Mouse (Mus musculus) forebrain, embryonic 14.5 days (tissue): ENCODE data around the gene Obsl1. TPM values are rescaled to one million over a fixed set of nuclear protein-coding genes. Genes with fewer than 3 reads are reported as not detected.

Experiments used
- ATAC-seq: fragments of 200-750 bp; cut with Nextera tagmentation; 2 replicates; pipeline ENCODE4 v1.8.0; 2017; ENCODE audit warnings: mild to moderate bottlenecking, moderate library complexity
- DNase-seq: peaks from one replicate; pipeline ENCODE4 v3.0.0-alpha.2; 2015; ENCODE audit warnings: low spot score
- H3K27ac ChIP-seq: fragments of 300-500 bp; sonication (generic); 2 replicates; pipeline ENCODE4 v1.5.1; 2014; ENCODE audit warnings: low read depth, mild to moderate bottlenecking, control low read depth, low read length, moderate library complexity
- H3K27me3 ChIP-seq: fragments of 300-500 bp; sonication (generic); replicated peaks from 2 replicates; pipeline ENCODE4 v1.6.1; 2014; ENCODE audit warnings: low read length, control low read depth, mixed read lengths; ENCODE audit not compliant: control insufficient read depth, insufficient read depth
- H3K36me3 ChIP-seq: fragments of 300-500 bp; sonication (generic); 2 replicates; pipeline ENCODE4 v1.6.1; 2014; ENCODE audit warnings: low read length, control low read depth; ENCODE audit not compliant: control insufficient read depth, insufficient read depth
- H3K4me1 ChIP-seq: fragments of 300-500 bp; sonication (generic); 2 replicates; pipeline ENCODE4 v1.6.1; 2014; ENCODE audit warnings: antibody characterized with exemption, low read length, control low read depth; ENCODE audit not compliant: control insufficient read depth, insufficient read depth
- H3K4me2 ChIP-seq: fragments of 300-500 bp; sonication (generic); 2 replicates; pipeline ENCODE4 v1.6.1; 2014; ENCODE audit warnings: mild to moderate bottlenecking, control low read depth, low read length
- H3K4me3 ChIP-seq: fragments of 300-500 bp; sonication (generic); 2 replicates; pipeline ENCODE4 v1.5.1; 2014; ENCODE audit warnings: low read depth, low read length, control low read depth
- H3K9ac ChIP-seq: fragments of 300-500 bp; sonication (generic); 2 replicates; pipeline ENCODE4 v1.6.1; 2014; ENCODE audit warnings: mild to moderate bottlenecking, low read length, control low read depth, moderate library complexity
- H3K9me3 ChIP-seq: fragments of 300-500 bp; sonication (generic); replicated peaks from 2 replicates; pipeline ENCODE4 v1.6.1; 2016; ENCODE audit warnings: low read length, control low read depth, mixed read lengths; ENCODE audit not compliant: control insufficient read depth
- WGBS: fragments of 180-500 bp; shearing (Covaris S2); extraction: QIAGEN DNeasy Blood & Tissue Kit; methylation state at CpG from one replicate; pipeline ENCODE4 v1.1.7; 2014; 5-methylcytosine and 5-hydroxymethylcytosine counted together
- polyA plus RNA-seq: library from polyadenylated mRNA; unstranded; fragments of >200 nt; fragmentation: Nextera tagmentation; extraction: Ambion mirVana; gene quantifications from 2 replicates; pipeline ENCODE4 v1.2.1, GENCODE M21; 2014

Gene Obsl1
- polyA plus RNA-seq, 1 experiment from 2014 or later = 17.0 TPM

DNA sequence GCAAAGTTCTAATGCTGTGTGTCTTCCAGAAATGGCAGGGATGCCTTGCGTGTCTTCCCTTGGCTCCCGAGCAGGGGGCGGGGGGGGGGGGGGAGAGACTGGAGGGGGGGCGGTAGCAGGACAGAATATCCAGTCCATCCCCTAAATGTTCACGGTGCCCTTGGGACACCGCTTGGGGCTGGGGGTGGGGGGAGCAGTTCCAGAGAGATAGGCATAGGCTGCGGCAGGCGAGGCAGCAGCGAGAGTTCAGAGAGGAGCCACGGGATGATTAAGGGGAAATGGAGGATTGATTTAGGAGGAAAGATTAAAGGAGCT lies 48.6 kb downstream of the Obsl1 start:
- Histone ChIP-seq H3K4me1 (peaks cover 18% of the 10 kb centered on the region), H3K4me3 (no peak overlapping the region)
- ATAC-seq = peak; percentile 23; the same call in 1 of the 2 replicates

DNA sequence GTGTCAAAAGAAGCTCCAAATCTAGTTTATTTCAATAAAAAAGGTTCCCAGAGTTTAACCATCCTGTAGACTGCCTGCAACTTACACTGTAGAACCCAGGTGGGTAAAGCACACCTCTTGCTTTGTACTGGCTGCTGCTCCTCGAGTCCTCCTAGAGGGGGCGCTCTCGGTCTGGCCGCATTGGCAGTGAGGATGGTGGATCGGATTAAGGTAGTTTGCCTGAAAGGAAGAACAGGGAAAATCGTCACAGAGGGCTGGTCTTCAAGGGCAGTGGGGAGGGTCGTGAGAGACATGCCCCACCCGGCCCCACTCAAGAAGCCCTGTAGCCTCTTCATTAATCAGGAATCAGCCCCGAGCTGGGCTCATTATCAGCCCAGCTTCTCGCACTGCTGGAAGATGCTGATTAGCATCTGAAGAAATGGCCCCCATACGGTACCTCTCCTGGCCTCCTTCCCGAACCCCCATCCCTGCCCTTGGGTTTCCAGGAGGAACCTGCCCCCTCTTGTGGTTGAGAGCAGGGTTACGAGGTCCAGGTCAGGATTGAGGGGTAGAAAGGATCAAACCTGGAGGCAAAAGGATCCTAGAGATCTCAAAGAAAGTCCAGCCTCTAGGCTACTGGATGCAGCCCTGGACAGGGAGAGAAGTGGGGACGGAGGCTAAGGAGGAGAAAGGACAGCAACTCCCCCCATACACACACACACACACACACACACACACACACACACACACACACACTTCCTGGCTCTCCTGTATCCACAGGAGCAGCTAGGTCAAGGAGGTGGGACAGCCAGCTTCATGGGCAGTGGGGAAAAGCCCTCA lies 49.3 kb downstream of the Obsl1 start:
- H3K36me3 ChIP-seq = no peaks in the 10 kb centered on the region
- ATAC-seq = no peak
- no peaks in the 10 kb centered on the region for H3K9me3 ChIP-seq
- DNase-seq = no peak
- 0 out of 2 replicates have a peak overlapping the region, but pooled peaks have one; percentile 28 for H3K27ac ChIP-seq
- H3K27me3 ChIP-seq = peaks cover 12% of the 10 kb centered on the region
- H3K9ac ChIP-seq = peak overlapping the region; percentile 14; the same call in 1 of the 2 replicates
- H3K4me1 ChIP-seq = peaks cover 18% of the 10 kb centered on the region
- H3K4me2 ChIP-seq = no peak overlapping the region
- H3K4me3 ChIP-seq = no peak overlapping the region
- WGBS = 5% methylated on average over 14 of the region's 14 CpGs

More for the DNA sequence above, 48.6 kb downstream of the Obsl1 start:
- Histone ChIP-seq H3K9ac (no peak overlapping the region), H3K9me3 (no peaks in the 10 kb centered on the region), H3K4me2 (peak overlapping the region; percentile 53; the same call in 1 of the 2 replicates), H3K27me3 (peaks cover 7% of the 10 kb centered on the region), H3K36me3 (no peaks in the 10 kb centered on the region), H3K27ac (no peak overlapping the region)
- no peak for DNase-seq
- 4% methylated on average over 7 of the region's 10 CpGs for WGBS

DNA sequence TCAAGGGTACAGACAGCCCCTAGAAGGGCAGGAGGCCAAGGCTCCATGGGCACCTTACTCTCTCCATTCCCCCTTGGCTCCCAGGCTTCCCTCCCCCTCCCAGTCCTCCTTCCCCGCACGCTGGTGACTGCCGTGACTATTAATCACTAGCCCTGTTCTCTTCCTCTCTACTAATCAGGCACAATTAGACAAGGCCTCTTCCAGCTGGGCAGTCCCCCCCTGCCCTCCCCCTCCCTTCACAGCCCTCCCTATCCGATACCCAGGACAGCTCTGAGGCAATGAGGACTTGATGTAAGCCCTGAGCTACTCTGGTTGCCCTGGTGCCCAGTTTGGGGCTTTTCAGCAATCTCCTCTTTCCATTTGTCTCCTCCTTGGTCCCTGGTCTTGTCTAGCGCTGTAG lies 50.3 kb downstream of the Obsl1 start:
- Histone ChIP-seq H3K27me3 (peaks cover 22% of the 10 kb centered on the region), H3K4me2 (no peak overlapping the region), H3K9ac (no peak overlapping the region), H3K4me1 (peaks cover 18% of the 10 kb centered on the region), H3K36me3 (no peaks in the 10 kb centered on the region), H3K9me3 (no peaks in the 10 kb centered on the region), H3K4me3 (no peak overlapping the region), H3K27ac (no peak overlapping the region)
- DNase-seq = no peak
- peak; percentile 41 for ATAC-seq
- WGBS = 16% methylated on average over 5 of the region's 5 CpGs

DNA sequence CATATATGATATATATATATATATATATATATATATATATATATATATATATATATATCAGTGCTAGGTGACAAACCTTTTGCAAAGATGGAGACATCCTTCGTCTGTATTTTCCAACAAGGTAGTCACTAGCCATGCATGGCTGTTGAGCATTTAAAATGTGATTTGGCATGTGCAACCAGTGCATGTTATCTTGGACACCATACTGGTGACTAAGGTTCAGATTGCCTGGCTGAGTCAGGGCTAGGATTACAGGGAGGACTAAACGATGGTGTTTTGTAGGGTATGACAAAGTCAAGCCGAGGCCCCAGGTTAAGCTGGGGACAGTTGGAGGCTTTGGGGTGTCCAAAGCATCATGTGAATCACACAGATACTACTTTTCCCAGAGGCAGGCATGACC lies 50.8 kb downstream of the Obsl1 start:
- no peak for ATAC-seq
- DNase-seq = no peak
- H3K4me3 ChIP-seq = no peak overlapping the region
- H3K27me3 ChIP-seq = peaks cover 27% of the 10 kb centered on the region
- H3K9me3 ChIP-seq = no peaks in the 10 kb centered on the region
- H3K27ac ChIP-seq = no peak overlapping the region
- no peak overlapping the region for H3K4me2 ChIP-seq
- peaks cover 20% of the 10 kb centered on the region for H3K4me1 ChIP-seq
- H3K9ac ChIP-seq = no peak overlapping the region
- 77% methylated on average over 3 of the region's 3 CpGs for WGBS
- no peaks in the 10 kb centered on the region for H3K36me3 ChIP-seq

DNA sequence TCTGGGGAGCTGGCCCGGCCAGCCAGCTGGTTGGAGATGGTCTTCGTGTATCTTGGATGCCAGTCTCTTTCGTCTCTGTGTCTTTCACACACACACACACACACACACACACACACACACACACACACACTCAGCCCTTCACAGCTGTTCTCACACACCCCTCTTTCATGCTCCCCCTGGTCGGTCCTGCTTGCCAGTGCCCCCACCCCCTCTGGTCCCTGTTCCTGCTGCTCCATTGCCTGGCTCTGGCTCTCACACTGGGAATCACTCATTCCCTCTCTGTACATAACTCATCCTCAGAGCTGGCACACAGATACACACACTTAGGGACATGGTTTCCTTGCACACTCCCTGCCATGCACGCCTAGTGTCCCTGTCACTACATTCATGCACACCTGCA lies 54.4 kb downstream of the Obsl1 start:
- DNase-seq = no peak
- no peak for ATAC-seq
- Histone ChIP-seq H3K9me3 (no peaks in the 10 kb centered on the region), H3K4me3 (no peak overlapping the region), H3K27me3 (peaks cover 45% of the 10 kb centered on the region), H3K36me3 (no peaks in the 10 kb centered on the region), H3K9ac (no peak overlapping the region), H3K27ac (no peak overlapping the region), H3K4me2 (peak overlapping the region; percentile 3; the same call in 1 of the 2 replicates), H3K4me1 (peaks cover 37% of the 10 kb centered on the region)
- WGBS = 59% methylated on average over 4 of the region's 5 CpGs

DNA sequence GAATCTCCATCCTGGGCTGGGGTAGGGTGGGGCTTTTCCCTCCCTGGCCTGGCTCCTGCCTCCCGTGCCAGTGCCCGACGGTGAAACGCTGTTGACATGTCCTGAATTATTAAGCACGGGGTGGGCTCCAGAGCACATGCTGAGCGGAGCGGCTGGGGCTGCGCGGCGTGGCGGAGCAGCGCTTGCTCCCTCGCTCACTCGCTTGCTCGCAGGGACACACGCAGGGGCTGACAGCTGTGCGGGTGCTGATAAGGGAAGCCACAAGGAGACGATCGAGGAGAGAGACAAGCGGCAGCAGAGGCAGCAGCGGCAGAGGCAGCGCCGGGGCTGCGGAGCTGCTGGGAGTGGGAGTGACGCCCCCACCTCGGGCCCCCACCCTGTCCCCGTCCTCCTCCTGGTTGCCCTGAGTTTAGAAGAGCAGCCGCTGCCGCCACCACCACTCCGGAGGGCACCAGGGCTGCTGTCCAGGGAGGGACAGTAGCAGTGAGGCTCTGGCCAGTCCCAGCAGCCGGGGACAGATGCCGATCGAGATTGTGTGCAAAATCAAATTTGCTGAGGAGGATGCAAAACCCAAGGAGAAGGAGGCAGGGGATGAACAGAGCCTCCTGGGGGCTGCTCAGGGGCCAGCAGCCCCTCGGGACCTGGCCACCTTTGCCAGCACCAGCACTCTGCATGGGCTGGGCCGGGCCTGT lies 55.8 kb downstream of the Obsl1 start, which contains the start of gene Asic4:
Gene Asic4, plus strand, starts transcription at position 123 of the 692 bp plus-strand sequence.
- H3K4me2 ChIP-seq = peak within 1 kb of the TSS; percentile 57
- peak within 1 kb of the TSS; percentile 26 for H3K4me3 ChIP-seq
- peaks cover 41% of the 10 kb centered on the region for H3K4me1 ChIP-seq
- H3K36me3 ChIP-seq = no peaks in the 10 kb centered on the region
- peaks cover 46% of the 10 kb centered on the region for H3K27me3 ChIP-seq
- H3K9me3 ChIP-seq = no peaks in the 10 kb centered on the region
- 2% methylated on average over 35 of the region's 35 CpGs for WGBS
- DNase-seq (peak; percentile 66), ATAC-seq (peak; percentile 16; the same call in 1 of the 2 replicates)
- H3K27ac ChIP-seq = no peak within 1 kb of the TSS
- peak within 1 kb of the TSS; percentile 59 for H3K9ac ChIP-seq

DNA sequence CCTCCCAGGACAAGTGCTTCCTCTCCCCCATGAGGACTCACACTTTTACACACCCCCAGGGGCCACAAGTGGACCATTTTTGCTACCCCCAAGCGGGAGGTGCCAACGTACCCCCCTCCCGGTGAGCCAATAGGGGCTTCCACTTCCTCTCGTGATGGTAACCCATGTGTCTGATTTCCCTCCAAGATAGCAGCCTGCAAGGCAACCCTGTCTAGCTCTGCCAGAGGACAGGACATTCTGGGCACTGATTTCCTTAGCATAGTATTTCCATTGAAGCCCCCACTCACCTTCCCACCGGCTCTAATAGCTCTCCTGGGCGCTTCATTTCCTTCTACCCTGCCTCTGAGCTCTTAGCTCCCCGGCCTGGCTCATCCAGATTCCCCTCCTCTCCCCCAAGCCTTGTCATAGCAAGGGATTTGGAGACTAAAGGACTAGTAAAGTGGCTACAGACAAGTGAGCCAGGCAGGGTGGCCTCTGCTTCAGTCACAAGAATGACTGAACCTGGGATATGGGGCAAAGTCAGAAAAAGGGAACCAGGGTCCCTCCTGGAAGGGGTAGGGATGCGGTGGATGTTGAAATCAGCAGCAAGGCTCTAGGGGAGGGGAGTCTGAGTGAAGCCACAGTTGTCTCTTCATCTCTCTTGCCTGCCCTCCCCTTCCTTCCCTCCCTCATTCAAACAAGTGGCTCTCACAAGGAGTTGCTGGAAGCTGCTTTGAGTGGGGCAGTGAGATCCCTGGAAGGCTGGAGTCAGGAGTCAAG lies 56.7 kb downstream of the Obsl1 start:
- peaks cover 46% of the 10 kb centered on the region for H3K27me3 ChIP-seq
- peak overlapping the region; percentile 26; the same call in 1 of the 2 replicates for H3K4me3 ChIP-seq
- peak overlapping the region; percentile 57 for H3K4me2 ChIP-seq
- H3K27ac ChIP-seq = no peak overlapping the region
- DNase-seq (no peak), ATAC-seq (no peak)
- H3K9me3 ChIP-seq = no peaks in the 10 kb centered on the region
- H3K4me1 ChIP-seq = peaks cover 48% of the 10 kb centered on the region
- H3K9ac ChIP-seq = peak overlapping the region; percentile 59; the same call in 1 of the 2 replicates
- 4% methylated on average over 8 of the region's 8 CpGs for WGBS
- H3K36me3 ChIP-seq = no peaks in the 10 kb centered on the region

DNA sequence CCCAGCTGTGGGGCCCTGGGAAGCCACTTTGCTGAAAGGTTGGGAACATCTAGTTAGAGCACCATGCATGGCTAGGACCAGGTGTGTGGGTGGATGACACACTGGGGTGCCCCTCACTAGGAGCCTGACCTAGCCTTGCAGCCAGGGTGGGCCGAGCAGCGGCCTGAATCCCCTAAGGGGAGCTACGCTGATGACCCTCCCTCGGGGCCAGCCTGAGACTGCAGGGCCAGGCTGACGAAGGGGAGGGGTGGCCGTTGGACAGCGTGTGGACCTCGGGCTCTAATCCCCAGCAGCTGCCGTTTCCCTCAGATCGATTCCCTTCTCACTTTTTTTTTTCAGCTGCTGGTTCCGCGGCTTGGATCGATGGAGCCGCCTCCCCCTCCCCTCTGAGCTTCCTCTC lies 57.3 kb downstream of the Obsl1 start:
- Histone ChIP-seq H3K9ac (no peak overlapping the region), H3K4me1 (peaks cover 55% of the 10 kb centered on the region), H3K4me2 (peak overlapping the region; percentile 21), H3K36me3 (no peaks in the 10 kb centered on the region), H3K27me3 (peaks cover 46% of the 10 kb centered on the region), H3K9me3 (no peaks in the 10 kb centered on the region), H3K4me3 (no peak overlapping the region), H3K27ac (peak overlapping the region; percentile 14; the same call in 1 of the 2 replicates)
- DNase-seq (no peak), ATAC-seq (no peak)
- WGBS = 2% methylated on average over 14 of the region's 14 CpGs
